Comparison of ENCODE assay signal across 29 mouse cellular contexts in genomic region chr10:41737245-41737644, GRCm38 (mm10). TPM values are rescaled to one million over a fixed set of nuclear protein-coding genes. Genes with fewer than 3 reads are reported as not detected.
A peak's percentile ranks its signal among the peaks of the same experiment; 100 is the strongest.
DNase-seq lines count a peak whose midpoint lies in the region; ATAC-seq and TF ChIP-seq lines count a peak whose summit lies in the region.
"Had no signal": no experiment of that assay in that cellular context is flagged by ENCODE, and none has a peak within 500 bp of the region (broad histone marks: within the 10 kb centered on the region; RNA-seq: fewer than 3 reads in every experiment).

No protein-coding gene starts in this region.

- no peak for TF ChIP-seq POLR2A in heart, adult 2 months (IDR thresholded peaks at IDR 0.05; ENCODE audit: insufficient read depth, low read depth, low read length)
- peak; percentile 16; the same call in 1 of the 2 replicates for TF ChIP-seq POLR2A in bone marrow, adult 2 months (IDR thresholded peaks at IDR 0.05; ENCODE audit: borderline replicate concordance, control insufficient read depth, low read depth, low read length)

- ATAC-seq in heart, embryonic 12.5 days (ENCODE audit: insufficient number of reproducible peaks, low FRiP score) = peak; percentile 42; the same call in 1 of the 2 replicates
- ATAC-seq in heart, postnatal 0 days (ENCODE audit: insufficient read depth, low read depth) = peak; percentile 86
- no peak for ATAC-seq in liver, postnatal 0 days
- ATAC-seq: CD4-positive, CD25-positive, alpha-beta regulatory T cell, adult 4 months; forebrain, embryonic 14.5 days; forebrain, postnatal 0 days; hindbrain, postnatal 0 days; inflammation-experienced regulatory T-cells, adult 6 months; intestine, embryonic 16.5 days had no signal

- no peak for TF ChIP-seq EP300 in heart, adult 2 months (IDR thresholded peaks at IDR 0.05; ENCODE audit: insufficient read depth, low read depth, low read length)
- TF ChIP-seq EP300 in heart, postnatal 0 days (IDR thresholded peaks at IDR 0.05; ENCODE audit: low read depth) = no peak
- no peak for TF ChIP-seq EP300 in liver, postnatal 0 days (IDR thresholded peaks at IDR 0.05; ENCODE audit: low read depth)

- H3K4me2 ChIP-seq in heart, embryonic 12.5 days = no peak overlapping the region
- H3K4me2 ChIP-seq in heart, postnatal 0 days (ENCODE audit: low read depth, low read length) = no peak overlapping the region
- H3K4me2 ChIP-seq in liver, postnatal 0 days (ENCODE audit: low read depth, low read length) = no peak overlapping the region
- H3K4me2 ChIP-seq: embryonic facial prominence, embryonic 12.5 days; embryonic facial prominence, embryonic 15.5 days; heart, embryonic 15.5 days; hindbrain, embryonic 14.5 days had no signal

- H3K9ac ChIP-seq in heart, embryonic 12.5 days = no peak overlapping the region
- no peak overlapping the region for H3K9ac ChIP-seq in heart, adult 2 months (ENCODE audit: low read depth, low read length)
- H3K9ac ChIP-seq in heart, postnatal 0 days (replicated peaks; ENCODE audit: low read depth, low read length) = no peak overlapping the region
- no peak overlapping the region for H3K9ac ChIP-seq in liver, postnatal 0 days (replicated peaks)
- H3K9ac ChIP-seq: embryonic facial prominence, embryonic 12.5 days; embryonic facial prominence, embryonic 15.5 days; forebrain, postnatal 0 days; heart, embryonic 15.5 days; hindbrain, embryonic 14.5 days had no signal

- DNase-seq in heart, adult 2 months = no peak
- peak; percentile 20 for DNase-seq in heart, postnatal 0 days (ENCODE audit: low spot score)
- no peak for DNase-seq in heart, postnatal 25 days (ENCODE audit: low spot score)
- DNase-seq in liver, postnatal 0 days = no peak
- DNase-seq: adrenal gland, adult 8-10 months; adrenal gland, postnatal 36 days; cerebellum, adult 11 months; cerebellum, adult 2 months; cerebellum, adult 9-11 months; cerebellum, postnatal 25 days; forebrain, postnatal 0 days; gastrocnemius, adult 2 months; gastrocnemius, postnatal 14 days; heart, adult 11 months; kidney, adult 18-20 months; kidney, adult 9 months had no signal

- no peaks in the 10 kb centered on the region for H3K79me2 ChIP-seq in heart, adult 2 months (replicated peaks; ENCODE audit: control insufficient read depth, insufficient read depth, low read length)

- intact Hi-C loops in heart, adult 2 months (cut with DNase I) = no loop called here
- intact Hi-C loops in heart, postnatal 25 days (cut with DNase I) = no loop called here

- no peaks in the 10 kb centered on the region for H3K27me3 ChIP-seq in heart, embryonic 12.5 days (replicated peaks)
- H3K27me3 ChIP-seq in heart, adult 2 months (ENCODE audit: control insufficient read depth, insufficient read depth, low read length) = no peaks in the 10 kb centered on the region
- H3K27me3 ChIP-seq in heart, postnatal 0 days (ENCODE audit: control insufficient read depth, insufficient read depth, low read length) = no peaks in the 10 kb centered on the region
- H3K27me3 ChIP-seq in liver, postnatal 0 days (ENCODE audit: insufficient read depth, low read length) = no peaks in the 10 kb centered on the region
- H3K27me3 ChIP-seq: embryonic facial prominence, embryonic 12.5 days; embryonic facial prominence, embryonic 15.5 days; heart, embryonic 15.5 days had no signal

- H3K27ac ChIP-seq in heart, embryonic 12.5 days (ENCODE audit: poor library complexity, severe bottlenecking) = no peak overlapping the region
- H3K27ac ChIP-seq in heart, adult 2 months = no peak overlapping the region
- H3K27ac ChIP-seq in heart, postnatal 0 days (ENCODE audit: low read depth) = no peak overlapping the region
- H3K27ac ChIP-seq in bone marrow, adult 2 months (ENCODE audit: control insufficient read depth, insufficient read depth, low read depth, low read length, poor library complexity) = no peak overlapping the region
- H3K27ac ChIP-seq in liver, postnatal 0 days (ENCODE audit: low read depth) = no peak overlapping the region
- H3K27ac ChIP-seq: embryonic facial prominence, embryonic 12.5 days; embryonic facial prominence, embryonic 15.5 days; gastrocnemius, adult 2 months; heart, embryonic 15.5 days; hindbrain, embryonic 14.5 days; hindbrain, postnatal 0 days had no signal

- no peak overlapping the region for H3K4me3 ChIP-seq in heart, embryonic 12.5 days
- no peak overlapping the region for H3K4me3 ChIP-seq in heart, adult 2 months
- H3K4me3 ChIP-seq in heart, postnatal 0 days (ENCODE audit: low read depth, low read length) = no peak overlapping the region
- H3K4me3 ChIP-seq in bone marrow, adult 2 months (replicated peaks; ENCODE audit: control insufficient read depth, low read depth, low read length) = no peak overlapping the region
- H3K4me3 ChIP-seq in liver, postnatal 0 days (ENCODE audit: low read depth, low read length) = no peak overlapping the region
- H3K4me3 ChIP-seq: embryonic facial prominence, embryonic 12.5 days; embryonic facial prominence, embryonic 15.5 days; gastrocnemius, adult 2 months; heart, embryonic 15.5 days had no signal

- no peak for TF ChIP-seq CTCF in heart, adult 2 months (IDR thresholded peaks at IDR 0.05)
- TF ChIP-seq CTCF in heart, postnatal 0 days (IDR thresholded peaks at IDR 0.05; ENCODE audit: low read depth) = no peak
- TF ChIP-seq CTCF in bone marrow, adult 2 months (IDR thresholded peaks at IDR 0.05; ENCODE audit: control insufficient read depth, insufficient read depth, low read length) = no peak
- no peak for TF ChIP-seq CTCF in liver, postnatal 0 days (IDR thresholded peaks at IDR 0.05; ENCODE audit: low read depth)

- WGBS in heart, embryonic 12.5 days = 67% methylated on average over 16 of the region's 16 CpGs
- WGBS in heart, adult 2 months = 87% methylated on average over 16 of the region's 16 CpGs
- 73% methylated on average over 16 of the region's 16 CpGs for WGBS in heart, postnatal 0 days
- WGBS in bone marrow, adult 2 months = 96% methylated on average over 16 of the region's 16 CpGs
- WGBS in liver, postnatal 0 days (ENCODE audit: insufficient replicate concordance) = 92% methylated on average over 16 of the region's 16 CpGs

- H3K36me3 ChIP-seq in heart, embryonic 12.5 days = peaks cover 38% of the 10 kb centered on the region
- H3K36me3 ChIP-seq in heart, adult 2 months (ENCODE audit: control insufficient read depth, insufficient read depth, low read length) = no peaks in the 10 kb centered on the region
- no peaks in the 10 kb centered on the region; the same call in 1 of the 2 replicates for H3K36me3 ChIP-seq in heart, postnatal 0 days (replicated peaks; ENCODE audit: control insufficient read depth, insufficient read depth, low read length)
- peaks cover 13% of the 10 kb centered on the region; the same call in 1 of the 2 replicates for H3K36me3 ChIP-seq in liver, postnatal 0 days (replicated peaks; ENCODE audit: insufficient read depth, low read length)

- no peaks in the 10 kb centered on the region for H3K4me1 ChIP-seq in heart, embryonic 12.5 days (replicated peaks)
- H3K4me1 ChIP-seq in heart, adult 2 months (ENCODE audit: control insufficient read depth, insufficient read depth, low read length) = no peaks in the 10 kb centered on the region
- H3K4me1 ChIP-seq in heart, postnatal 0 days (ENCODE audit: control insufficient read depth, insufficient read depth) = no peaks in the 10 kb centered on the region
- H3K4me1 ChIP-seq in bone marrow, adult 2 months (ENCODE audit: control insufficient read depth, insufficient read depth, low read length) = no peaks in the 10 kb centered on the region
- H3K4me1 ChIP-seq in liver, postnatal 0 days (ENCODE audit: insufficient read depth) = no peaks in the 10 kb centered on the region
- H3K4me1 ChIP-seq: embryonic facial prominence, embryonic 12.5 days; embryonic facial prominence, embryonic 15.5 days had no signal

- no peaks in the 10 kb centered on the region for H3K9me3 ChIP-seq in heart, embryonic 12.5 days (replicated peaks)
- no peaks in the 10 kb centered on the region for H3K9me3 ChIP-seq in heart, postnatal 0 days (replicated peaks; ENCODE audit: control insufficient read depth, low read length)
- H3K9me3 ChIP-seq in liver, postnatal 0 days (ENCODE audit: low read length) = no peaks in the 10 kb centered on the region
- H3K9me3 ChIP-seq: embryonic facial prominence, embryonic 12.5 days; embryonic facial prominence, embryonic 15.5 days; heart, embryonic 15.5 days had no signal

RNA-seq across cellular contexts. Expression of gene Ccdc162, which starts 20.8 kb away (rescaled TPM):
- 0.34 and 0.37 TPM in 2 replicates for polyA plus RNA-seq in heart, embryonic 12.5 days (2016; fragmentation: Nextera tagmentation; extraction: Ambion mirVana)
- total RNA-seq in heart, adult 2 months (2021) = under 1 TPM in 1 of 2 experiments, not detected in 1; 0.11 TPM
- 0.09 and 0.49 TPM in 2 replicates for polyA plus RNA-seq in heart, adult 2 months (2012; rRNA removed)
- total RNA-seq in heart, postnatal 0 days (2014; rRNA removed; ENCODE audit: low replicate concordance) = 1.5 TPM in 1 of 2 replicates, not detected in the other
- 0.16 and 0.36 TPM in 2 replicates for polyA plus RNA-seq in heart, postnatal 0 days (2015; fragmentation: Nextera tagmentation; extraction: Ambion mirVana)
- under 1 TPM; 0.08 to 0.14 TPM for total RNA-seq in heart, postnatal 25 days (2021)
- 1.1 and 4.3 TPM in 2 replicates for polyA plus RNA-seq in bone marrow, adult 2 months (2011; ENCODE audit: insufficient read depth, insufficient read length, low replicate concordance, missing spikeins)
- 0.36 and 0.62 TPM in 2 replicates for polyA plus RNA-seq in liver, postnatal 0 days (2015; fragmentation: Nextera tagmentation; extraction: Ambion mirVana)
- total RNA-seq: common myeloid progenitor, adult 5-6 weeks; MEL had no signal
